8 mouse cellular contexts compared by ENCODE assay signal in genomic region chr12:111469507-111469906, GRCm38 (mm10). TPM values are rescaled to one million over a fixed set of nuclear protein-coding genes. Genes with fewer than 3 reads are reported as not detected.
A peak's percentile ranks its signal among the peaks of the same experiment; 100 is the strongest.
DNase-seq lines count a peak whose midpoint lies in the region; ATAC-seq lines count a peak whose summit lies in the region.

No protein-coding gene starts in this region.

- no peak overlapping the region for H3K4me2 ChIP-seq in kidney, embryonic 15.5 days
- H3K4me2 ChIP-seq in liver, embryonic 11.5 days: no peak overlapping the region

- H3K36me3 ChIP-seq in kidney, embryonic 15.5 days: no peaks in the 10 kb centered on the region
- H3K36me3 ChIP-seq in liver, embryonic 11.5 days (ENCODE audit: control insufficient read depth, insufficient read depth, low read length): no peaks in the 10 kb centered on the region

- no peak overlapping the region for H3K27ac ChIP-seq in kidney, embryonic 15.5 days
- H3K27ac ChIP-seq in liver, embryonic 11.5 days (ENCODE audit: low read depth, low read length): no peak overlapping the region

- H3K4me1 ChIP-seq in kidney, embryonic 15.5 days: peaks cover 27% of the 10 kb centered on the region
- H3K4me1 ChIP-seq in liver, embryonic 11.5 days (replicated peaks; ENCODE audit: control insufficient read depth, insufficient read depth, low read length): 0 out of 2 replicates have a peak, but pooled peaks cover 3% of the 10 kb centered on the region

- no peak overlapping the region for H3K4me3 ChIP-seq in kidney, embryonic 15.5 days (replicated peaks)
- no peak overlapping the region for H3K4me3 ChIP-seq in liver, embryonic 11.5 days (ENCODE audit: low read depth, low read length)

- DNase-seq in 3T3-L1 (ENCODE audit: low read depth, low spot score) (peak; percentile 82), MEL-GATA-1-ER (ENCODE audit: extremely low read depth, low read depth) (peak; percentile 45)
- DNase-seq in cerebellum, adult 8-10 months: peak; percentile 69
- DNase-seq in gastrocnemius, postnatal 10 days: peak; percentile 77
- no peak for DNase-seq in liver, embryonic 11.5 days (ENCODE audit: low spot score)
- peak; percentile 54 for DNase-seq in ovary, postnatal 36 days (ENCODE audit: low spot score)
- peak; percentile 67 for DNase-seq in thymus, postnatal 25 days

- no peaks in the 10 kb centered on the region for H3K27me3 ChIP-seq in kidney, embryonic 15.5 days
- H3K27me3 ChIP-seq in liver, embryonic 11.5 days (replicated peaks; ENCODE audit: control insufficient read depth, insufficient read depth, low read length): no peaks in the 10 kb centered on the region

- peak; percentile 49; the same call in 1 of the 2 replicates for ATAC-seq in kidney, embryonic 15.5 days (replicated peaks; ENCODE audit: low FRiP score)
- ATAC-seq in liver, embryonic 11.5 days (replicated peaks; ENCODE audit: low FRiP score): peak; percentile 69

- WGBS in kidney, embryonic 15.5 days: 3% methylated on average over 8 of the region's 8 CpGs
- 9% methylated on average over 8 of the region's 8 CpGs for WGBS in liver, embryonic 11.5 days

- H3K9me3 ChIP-seq in kidney, embryonic 15.5 days (replicated peaks): no peaks in the 10 kb centered on the region
- H3K9me3 ChIP-seq in liver, embryonic 11.5 days (ENCODE audit: control insufficient read depth, low read length): no peaks in the 10 kb centered on the region

- no peak overlapping the region for H3K9ac ChIP-seq in kidney, embryonic 15.5 days
- no peak overlapping the region for H3K9ac ChIP-seq in liver, embryonic 11.5 days (ENCODE audit: low read depth, low read length)

RNA-seq across cellular contexts. Expression of gene Gm266, which starts 16.1 kb away (rescaled TPM):
- total RNA-seq in gastrocnemius, postnatal 10 days (2021): 1 to 10 TPM; 4.7 to 6.5 TPM
- 91.7 and 93.3 TPM in 2 replicates for polyA plus RNA-seq in kidney, embryonic 15.5 days (2015; fragmentation: Nextera tagmentation; extraction: Ambion mirVana)
- polyA plus RNA-seq in liver, embryonic 11.5 days (2014; fragmentation: Nextera tagmentation; extraction: Ambion mirVana): 4.9 and 5.6 TPM in 2 replicates

RNA-seq across cellular contexts. Expression of gene Tnfaip2, which starts 27.2 kb away (rescaled TPM):
- 10 to 100 TPM; 37.0 to 47.7 TPM for total RNA-seq in gastrocnemius, postnatal 10 days (2021)
- 19.5 and 22.9 TPM in 2 replicates for polyA plus RNA-seq in kidney, embryonic 15.5 days (2015; fragmentation: Nextera tagmentation; extraction: Ambion mirVana)
- 107 TPM in 2 replicates for polyA plus RNA-seq in liver, embryonic 11.5 days (2014; fragmentation: Nextera tagmentation; extraction: Ambion mirVana)

RNA-seq across cellular contexts. Expression of gene Exoc3l4, which starts 52.7 kb away (rescaled TPM):
- 10 to 100 TPM; 20.3 to 26.0 TPM for total RNA-seq in gastrocnemius, postnatal 10 days (2021)
- polyA plus RNA-seq in kidney, embryonic 15.5 days (2015; fragmentation: Nextera tagmentation; extraction: Ambion mirVana): 16.8 and 17.8 TPM in 2 replicates
- polyA plus RNA-seq in liver, embryonic 11.5 days (2014; fragmentation: Nextera tagmentation; extraction: Ambion mirVana): 18.6 and 20.4 TPM in 2 replicates

Comparison
In these comparisons a context has a peak if more than half of its experiments do, and no peak if none do; other contexts are left out.
1. RNA of gene Gm266, which starts 16.1 kb away (polyA plus RNA-seq): 91.7 to 93.3 TPM in kidney, embryonic 15.5 days; 4.9 to 5.6 TPM in liver, embryonic 11.5 days; every median in the first group is over 10 times any median in the second.